Mouse (Mus musculus) cerebellum, adult 11 months (tissue): ENCODE measurements around the gene Olfr718-ps1.

Source experiments
- DNase-seq: peaks from one replicate; pipeline ENCODE4 v3.0.0; 2022

Olfr718-ps1 gene

GRCm38 (mm10) chr5:143127837-143128236 lies 19.5 kb downstream of the Olfr718-ps1 start:
- DNase-seq = peak; percentile 66

- DNase-seq = no peak
These were observed 20.5 kb downstream of the Olfr718-ps1 start for GRCm38 (mm10) chr5:143126908-143127307.

- DNase-seq = no peak
These were observed 21.3 kb downstream of the Olfr718-ps1 start for GRCm38 (mm10) chr5:143126089-143126488.

- DNase-seq = no peak
These were observed 21.8 kb downstream of the Olfr718-ps1 start for GRCm38 (mm10) chr5:143125601-143126000.

GRCm38 (mm10) chr5:143124805-143125378 lies 22.5 kb downstream of the Olfr718-ps1 start:
- no peak for DNase-seq

GRCm38 (mm10) chr5:143122673-143123072 lies 24.7 kb downstream of the Olfr718-ps1 start:
- no peak for DNase-seq

- no peak for DNase-seq
These were observed 25.3 kb downstream of the Olfr718-ps1 start for GRCm38 (mm10) chr5:143122125-143122524.

GRCm38 (mm10) chr5:143112281-143113246 lies 34.8 kb downstream of the Olfr718-ps1 start, which contains the start of gene Rnf216:
TSS of gene Rnf216 (minus strand) at chr5:143112994.
- DNase-seq = peak; percentile 93

- no peak for DNase-seq
These were observed 40.5 kb downstream of the Olfr718-ps1 start for GRCm38 (mm10) chr5:143106842-143107241.

- DNase-seq = no peak
These were observed 44.1 kb downstream of the Olfr718-ps1 start for GRCm38 (mm10) chr5:143103231-143103630.

GRCm38 (mm10) chr5:143101626-143102025 lies 45.8 kb downstream of the Olfr718-ps1 start:
- DNase-seq = no peak

- no peak for DNase-seq
These were observed 52.1 kb downstream of the Olfr718-ps1 start for GRCm38 (mm10) chr5:143095256-143095655.

- no peak for DNase-seq
These were observed 54.5 kb downstream of the Olfr718-ps1 start for GRCm38 (mm10) chr5:143092891-143093290.

GRCm38 (mm10) chr5:143084898-143085297 lies 62.5 kb downstream of the Olfr718-ps1 start:
- DNase-seq = peak; percentile 25
